ENCODE assay signal across 28 mouse cellular contexts in the genomic region with DNA sequence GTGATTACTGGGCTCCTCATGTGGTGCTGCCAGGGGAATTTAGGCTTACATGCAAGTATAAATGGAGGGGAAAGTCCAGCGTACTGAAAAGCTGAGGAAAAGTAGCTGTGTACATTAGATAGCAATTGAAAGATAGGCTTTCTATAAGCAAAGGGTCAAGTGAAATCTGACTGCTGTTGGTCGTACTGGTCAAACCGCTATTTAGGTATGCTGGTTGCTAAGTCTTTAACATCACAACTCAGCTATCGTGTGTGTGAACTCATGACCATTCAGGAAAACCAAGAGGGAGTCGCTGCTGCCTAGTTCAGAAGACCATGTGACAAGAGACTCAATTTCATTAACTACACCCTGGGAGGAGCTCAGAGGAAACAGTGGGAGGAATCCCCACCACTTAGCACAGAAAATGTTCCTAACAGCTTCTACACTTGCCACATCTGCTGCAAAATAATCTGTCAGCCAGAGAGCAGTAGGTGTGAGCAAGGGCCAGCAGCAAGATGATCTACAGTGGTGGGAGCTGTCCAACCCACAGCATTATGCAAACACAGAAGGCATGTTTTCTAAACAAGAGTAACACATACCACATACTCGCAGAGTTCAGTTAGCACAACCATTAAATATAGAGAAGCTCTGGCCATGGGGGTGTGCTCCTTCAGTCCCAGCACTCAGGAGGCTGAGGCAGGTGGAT. TPM values are rescaled to one million over a fixed set of nuclear protein-coding genes. Genes with fewer than 3 reads are reported as not detected.
DNase-seq lines count a peak whose midpoint lies in the region; ATAC-seq lines count a peak whose summit lies in the region.
"Had no signal": no experiment of that assay in that cellular context is flagged by ENCODE, and none has a peak within 500 bp of the region (broad histone marks: within the 10 kb centered on the region; RNA-seq: fewer than 3 reads in every experiment).

No protein-coding gene starts in this region.

- H3K27me3 ChIP-seq in intestine, embryonic 15.5 days (replicated peaks) = no peaks in the 10 kb centered on the region
- H3K27me3 ChIP-seq in intestine, embryonic 16.5 days (replicated peaks; ENCODE audit: control insufficient read depth, insufficient read depth, low read length) = no peaks in the 10 kb centered on the region
- no peaks in the 10 kb centered on the region for H3K27me3 ChIP-seq in midbrain, embryonic 11.5 days (ENCODE audit: control insufficient read depth, insufficient read depth, low read length)
- H3K27me3 ChIP-seq in midbrain, embryonic 15.5 days (replicated peaks) = no peaks in the 10 kb centered on the region
- H3K27me3 ChIP-seq in stomach, embryonic 14.5 days (ENCODE audit: control insufficient read depth, insufficient read depth, low read length) = no peaks in the 10 kb centered on the region
- H3K27me3 ChIP-seq: embryonic facial prominence, embryonic 12.5 days; forebrain, embryonic 15.5 days; hindbrain, embryonic 15.5 days; liver, embryonic 12.5 days had no signal

- ATAC-seq in intestine, embryonic 15.5 days = 0 out of 2 replicates have a peak, but pooled peaks have one; percentile 28
- ATAC-seq in intestine, embryonic 16.5 days = no peak
- no peak for ATAC-seq in midbrain, embryonic 11.5 days (ENCODE audit: low FRiP score)
- ATAC-seq in midbrain, embryonic 15.5 days (replicated peaks) = no peak
- peak; percentile 85 for ATAC-seq in stomach, embryonic 14.5 days (ENCODE audit: insufficient number of reproducible peaks, insufficient read depth, low FRiP score, low read depth)
- ATAC-seq in inflammation-experienced regulatory T-cells, adult 6 months = no peak
- ATAC-seq: activated CD4-positive, CD25-positive, alpha-beta regulatory T cell, adult 4 months; forebrain, embryonic 15.5 days; liver, embryonic 12.5 days; liver, postnatal 0 days; lung, postnatal 0 days had no signal

- H3K27ac ChIP-seq in intestine, embryonic 15.5 days = no peak overlapping the region
- H3K27ac ChIP-seq in intestine, embryonic 16.5 days (ENCODE audit: low read length) = no peak overlapping the region
- H3K27ac ChIP-seq in midbrain, embryonic 11.5 days (ENCODE audit: low read depth, low read length) = no peak overlapping the region
- H3K27ac ChIP-seq in midbrain, embryonic 15.5 days = no peak overlapping the region
- H3K27ac ChIP-seq in stomach, embryonic 14.5 days (ENCODE audit: low read length) = no peak overlapping the region
- H3K27ac ChIP-seq: embryonic facial prominence, embryonic 12.5 days; forebrain, embryonic 15.5 days; hindbrain, embryonic 10.5 days; hindbrain, embryonic 15.5 days; liver, embryonic 12.5 days; macrophage had no signal

- H3K9me3 ChIP-seq in intestine, embryonic 15.5 days = no peaks in the 10 kb centered on the region
- no peaks in the 10 kb centered on the region for H3K9me3 ChIP-seq in intestine, embryonic 16.5 days (ENCODE audit: control insufficient read depth, low read length)
- H3K9me3 ChIP-seq in midbrain, embryonic 11.5 days (ENCODE audit: control insufficient read depth, low read length) = no peaks in the 10 kb centered on the region
- no peaks in the 10 kb centered on the region for H3K9me3 ChIP-seq in midbrain, embryonic 15.5 days
- H3K9me3 ChIP-seq in stomach, embryonic 14.5 days (ENCODE audit: control insufficient read depth, low read depth, low read length) = no peaks in the 10 kb centered on the region
- H3K9me3 ChIP-seq: embryonic facial prominence, embryonic 12.5 days; forebrain, embryonic 15.5 days; hindbrain, embryonic 10.5 days; hindbrain, embryonic 15.5 days; liver, embryonic 12.5 days had no signal

- H3K4me3 ChIP-seq in intestine, embryonic 15.5 days (replicated peaks) = no peak overlapping the region
- H3K4me3 ChIP-seq in intestine, embryonic 16.5 days (ENCODE audit: low read length) = no peak overlapping the region
- no peak overlapping the region for H3K4me3 ChIP-seq in midbrain, embryonic 11.5 days (ENCODE audit: low read depth, low read length)
- H3K4me3 ChIP-seq in midbrain, embryonic 15.5 days = no peak overlapping the region
- no peak overlapping the region for H3K4me3 ChIP-seq in stomach, embryonic 14.5 days (ENCODE audit: low read depth, low read length)
- H3K4me3 ChIP-seq: embryonic facial prominence, embryonic 12.5 days; forebrain, embryonic 15.5 days; hindbrain, embryonic 10.5 days; hindbrain, embryonic 15.5 days; liver, embryonic 12.5 days had no signal

- peak; percentile 68 for DNase-seq in midbrain, embryonic 11.5 days (ENCODE audit: low spot score, missing footprints)
- DNase-seq in gastrocnemius, adult 8-10 months (ENCODE audit: low spot score in 2 of 2) = no peak
- DNase-seq: adrenal gland, adult 8-10 months; cerebellum, adult 11-12 months; cerebellum, adult 9-11 months; embryo, embryonic 11 days; gastrocnemius, postnatal 14 days; heart, postnatal 14 days; kidney, adult 9 months; layer of hippocampus, postnatal 36 days; left cerebral cortex, postnatal 4 days; liver, postnatal 0 days; midbrain, embryonic 14.5 days; right cerebral cortex, postnatal 25 days; thymus, postnatal 25 days had no signal

- H3K36me3 ChIP-seq in intestine, embryonic 15.5 days = no peaks in the 10 kb centered on the region
- H3K36me3 ChIP-seq in intestine, embryonic 16.5 days (ENCODE audit: control insufficient read depth, insufficient read depth, low read length) = no peaks in the 10 kb centered on the region
- H3K36me3 ChIP-seq in midbrain, embryonic 11.5 days (ENCODE audit: control insufficient read depth, insufficient read depth, low read length) = no peaks in the 10 kb centered on the region
- no peaks in the 10 kb centered on the region for H3K36me3 ChIP-seq in midbrain, embryonic 15.5 days (replicated peaks)
- H3K36me3 ChIP-seq in stomach, embryonic 14.5 days (ENCODE audit: control insufficient read depth, insufficient read depth, low read length) = no peaks in the 10 kb centered on the region
- H3K36me3 ChIP-seq: embryonic facial prominence, embryonic 12.5 days; forebrain, embryonic 15.5 days; hindbrain, embryonic 10.5 days; hindbrain, embryonic 15.5 days; liver, embryonic 12.5 days had no signal

- H3K9ac ChIP-seq in intestine, embryonic 15.5 days = no peak overlapping the region
- no peak overlapping the region for H3K9ac ChIP-seq in intestine, embryonic 16.5 days (ENCODE audit: low read depth, low read length)
- H3K9ac ChIP-seq in midbrain, embryonic 11.5 days (ENCODE audit: low read length) = no peak overlapping the region
- H3K9ac ChIP-seq in midbrain, embryonic 15.5 days = no peak overlapping the region
- H3K9ac ChIP-seq in stomach, embryonic 14.5 days (replicated peaks; ENCODE audit: low read depth, low read length) = no peak overlapping the region
- H3K9ac ChIP-seq: embryonic facial prominence, embryonic 12.5 days; forebrain, embryonic 15.5 days; hindbrain, embryonic 15.5 days; liver, embryonic 12.5 days; liver, postnatal 0 days had no signal

- 57% methylated on average over 6 of the region's 6 CpGs for WGBS in intestine, embryonic 15.5 days
- WGBS in intestine, embryonic 16.5 days = 49% methylated on average over 6 of the region's 6 CpGs
- 83% methylated on average over 6 of the region's 6 CpGs for WGBS in midbrain, embryonic 11.5 days
- 85% methylated on average over 6 of the region's 6 CpGs for WGBS in midbrain, embryonic 15.5 days
- WGBS in stomach, embryonic 14.5 days = 60% methylated on average over 6 of the region's 6 CpGs

- H3K4me1 ChIP-seq in intestine, embryonic 15.5 days (replicated peaks) = no peaks in the 10 kb centered on the region
- H3K4me1 ChIP-seq in intestine, embryonic 16.5 days (ENCODE audit: control insufficient read depth, insufficient read depth, low read length) = no peaks in the 10 kb centered on the region
- no peaks in the 10 kb centered on the region for H3K4me1 ChIP-seq in midbrain, embryonic 11.5 days (ENCODE audit: control insufficient read depth, insufficient read depth, low read length)
- no peaks in the 10 kb centered on the region for H3K4me1 ChIP-seq in midbrain, embryonic 15.5 days
- no peaks in the 10 kb centered on the region for H3K4me1 ChIP-seq in stomach, embryonic 14.5 days (ENCODE audit: control insufficient read depth, insufficient read depth, low read length)
- H3K4me1 ChIP-seq: embryonic facial prominence, embryonic 12.5 days; forebrain, embryonic 15.5 days; hindbrain, embryonic 10.5 days; hindbrain, embryonic 15.5 days; liver, embryonic 12.5 days had no signal

- no peak overlapping the region for H3K4me2 ChIP-seq in intestine, embryonic 15.5 days (replicated peaks)
- H3K4me2 ChIP-seq in intestine, embryonic 16.5 days (ENCODE audit: low read depth, low read length) = no peak overlapping the region
- no peak overlapping the region for H3K4me2 ChIP-seq in midbrain, embryonic 11.5 days
- no peak overlapping the region for H3K4me2 ChIP-seq in midbrain, embryonic 15.5 days
- H3K4me2 ChIP-seq in stomach, embryonic 14.5 days (replicated peaks; ENCODE audit: low read depth, low read length) = no peak overlapping the region
- H3K4me2 ChIP-seq: embryonic facial prominence, embryonic 12.5 days; forebrain, embryonic 15.5 days; hindbrain, embryonic 15.5 days; liver, embryonic 12.5 days had no signal

RNA-seq across cellular contexts. Expression of gene Dennd1b, which starts 25.4 kb away (rescaled TPM):
- 9.0 and 9.4 TPM in 2 replicates for polyA plus RNA-seq in intestine, embryonic 15.5 days (2015; fragmentation: Nextera tagmentation; extraction: Ambion mirVana)
- 5.3 and 6.6 TPM in 2 replicates for polyA plus RNA-seq in intestine, embryonic 16.5 days (2015; fragmentation: Nextera tagmentation; extraction: Ambion mirVana)
- polyA plus RNA-seq in midbrain, embryonic 11.5 days (2014; fragmentation: Nextera tagmentation; extraction: Ambion mirVana) = 12.2 and 13.3 TPM in 2 replicates
- polyA plus RNA-seq in midbrain, embryonic 15.5 days (2015; fragmentation: Nextera tagmentation; extraction: Ambion mirVana) = 11.9 and 12.7 TPM in 2 replicates
- polyA plus RNA-seq in stomach, embryonic 14.5 days (2014; fragmentation: Nextera tagmentation; extraction: Ambion mirVana) = 12.8 and 13.2 TPM in 2 replicates
- total RNA-seq in gastrocnemius, adult 8-10 months (2022) = 10 to 100 TPM; 20.7 to 29.5 (median 22.2) TPM
- polyA plus RNA-seq in inflammation-experienced regulatory T-cells, adult 6 months (2017; shearing (Covaris generic)) = 10 to 100 TPM; 21.6 to 24.5 (median 22.3) TPM

Comparison
In these comparisons a context has a peak if more than half of its experiments do, and no peak if none do; other contexts are left out.
1. ATAC-seq: peak in intestine, embryonic 15.5 days (single experiment) and stomach, embryonic 14.5 days (single experiment); none in intestine, embryonic 16.5 days (single experiment), midbrain, embryonic 11.5 days (single experiment), midbrain, embryonic 15.5 days (single experiment) and inflammation-experienced regulatory T-cells, adult 6 months (single experiment).